Mouse (Mus musculus): Measurements from ENCODE around the gene Acat2.

- TF ChIP-seq CTCF (IDR thresholded peaks at IDR 0.05; ENCODE audit: extremely low read depth, insufficient read length, insufficient replicate concordance, low read depth, low read length) (no peak), POLR2A (IDR thresholded peaks at IDR 0.05; ENCODE audit: low read depth, low read length) (no peak)
Measured at GRCm38 (mm10) chr17:12938077-12938476, 22.5 kb downstream of the Acat2 start.
